Mouse (Mus musculus) left cerebral cortex, adult 11 months (tissue): ENCODE measurements at regions not wholly inside any gene's neighbourhood (a gene's known extent, or its start where the extent isn't known, plus 50 kb on each side); places are given as distances from the start of the nearest gene placed in this dataset.
"Not testable (repeated sequence)": the region's sequence is repeated elsewhere in the genome, so short reads cannot be mapped to it uniquely, and the experiment has no call there.

Source experiments
- DNase-seq: peaks from one replicate; pipeline ENCODE4 v3.0.0; 2022; ENCODE audit warnings: low spot score

DNA sequence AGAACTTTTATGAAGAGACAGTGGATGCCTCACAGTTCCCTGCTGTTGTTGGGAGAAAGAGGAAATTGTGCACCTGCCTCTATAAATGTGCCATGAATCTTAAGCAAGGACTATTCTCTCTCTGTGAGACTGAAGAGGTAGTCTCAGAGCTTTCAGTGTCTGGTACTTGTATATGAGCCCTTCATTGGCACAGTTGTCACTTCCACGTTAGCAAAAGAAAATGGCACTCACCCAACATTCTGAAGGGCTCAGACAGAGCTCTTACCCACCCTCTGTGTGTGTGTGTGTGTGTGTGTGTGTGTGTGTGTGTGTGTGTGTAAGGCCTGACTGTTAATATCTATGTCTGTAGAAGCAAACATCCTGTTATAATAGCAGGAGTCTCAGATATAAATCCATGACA lies 75.6 kb upstream of the Lhfpl3 start:
- DNase-seq, result no peak

DNA sequence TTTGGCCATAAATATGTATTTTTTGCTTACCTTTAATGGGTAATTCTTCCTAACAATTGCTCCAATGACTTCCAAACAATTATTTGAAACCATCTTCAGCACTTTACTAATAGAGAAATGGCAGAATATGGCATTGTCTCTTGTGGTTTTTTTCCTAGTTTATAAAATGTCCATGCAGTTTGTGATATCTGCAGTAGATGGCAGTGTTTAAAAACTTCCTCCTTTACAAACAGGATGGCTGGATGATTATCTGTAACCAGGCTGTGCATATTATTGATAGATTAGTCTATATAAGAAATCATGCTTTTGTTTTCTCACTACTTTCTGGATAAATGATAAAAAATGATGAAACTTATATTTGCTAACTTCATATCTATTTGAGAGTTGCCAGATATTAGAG lies 91.0 kb upstream of the Orc5 start:
- peak; percentile 10 for DNase-seq

DNA sequence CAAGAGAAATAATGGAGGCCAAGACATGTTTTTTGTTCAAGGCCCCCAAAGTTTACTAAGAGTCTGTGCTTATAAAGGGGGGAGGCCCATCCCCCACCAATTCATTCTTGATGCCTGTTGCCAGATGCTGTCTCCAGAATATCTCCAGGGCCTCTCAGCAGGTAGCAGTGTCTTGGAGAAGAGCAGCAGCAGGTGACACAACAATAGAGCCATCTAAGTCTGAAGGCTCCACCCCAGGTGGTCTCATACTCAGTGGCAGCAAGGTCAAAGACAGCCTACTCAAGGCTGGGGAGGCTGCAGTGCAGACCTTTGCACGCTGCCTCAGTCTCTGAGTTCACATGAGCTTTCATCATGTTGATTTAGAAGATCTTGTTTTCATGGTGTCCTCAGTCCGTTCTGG lies 66.8 kb upstream of the Orc5 start:
- DNase-seq, result not testable (repeated sequence)
